Mouse (Mus musculus): ENCODE measurements around the gene Figla. TPM values are rescaled to one million over a fixed set of nuclear protein-coding genes. Genes with fewer than 3 reads are reported as not detected.

Gene Figla
- total and polyA plus RNA-seq, 2 experiments from 2014 or later, result not detected

DNA sequence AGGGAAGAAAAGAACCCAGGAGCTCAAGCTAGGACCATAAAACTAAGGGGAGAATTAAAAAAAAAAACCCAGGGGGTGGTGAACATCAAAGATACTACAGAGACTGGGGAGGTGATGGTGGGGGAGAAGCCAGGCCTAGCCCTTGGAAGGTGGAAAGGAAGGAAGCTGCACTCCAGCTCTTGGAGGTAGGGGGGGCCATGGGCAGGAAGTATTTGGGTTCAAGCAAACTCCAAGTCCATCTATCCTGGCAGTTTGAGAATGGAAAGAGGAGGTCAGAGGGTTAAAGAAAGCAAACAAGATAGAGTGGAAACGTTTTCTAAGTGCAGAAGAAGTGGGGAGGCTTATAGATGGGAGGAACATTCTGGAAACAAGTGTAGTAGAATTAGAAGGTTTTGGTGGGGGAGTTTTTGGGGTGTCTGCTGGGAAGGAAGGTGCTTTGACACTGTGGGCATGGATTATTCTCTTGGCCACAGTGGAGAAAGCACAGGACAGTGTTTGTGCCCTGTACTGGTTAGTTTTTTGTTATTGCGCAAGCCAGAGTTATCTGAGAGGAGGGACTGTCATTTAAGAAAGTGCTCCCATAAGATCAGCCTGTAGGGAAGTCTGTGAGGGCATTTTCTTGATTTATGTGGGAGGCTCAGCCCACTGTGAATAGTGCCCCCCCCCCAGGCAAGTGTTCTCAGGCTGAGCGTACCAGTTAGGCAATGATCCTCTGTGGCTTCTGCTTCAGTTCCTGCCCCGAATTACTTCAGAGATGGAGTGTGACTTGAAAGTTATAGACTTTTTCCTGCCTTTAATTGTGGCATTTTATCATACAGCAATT is 3.7 kb downstream of the Figla start:
- WGBS, result 51% methylated on average over 4 of the region's 4 CpGs
- no peak overlapping the region for H3K4me2 ChIP-seq (ENCODE audit: low read depth, low read length)
- H3K4me1 ChIP-seq (ENCODE audit: control insufficient read depth, insufficient read depth), result no peaks in the 10 kb centered on the region
- DNase-seq (ENCODE audit: low spot score) (no peak), ATAC-seq (ENCODE audit: insufficient read depth, low read depth) (no peak)
- no peaks in the 10 kb centered on the region for H3K9me3 ChIP-seq (replicated peaks; ENCODE audit: control insufficient read depth, low read length)
- H3K27me3 ChIP-seq (ENCODE audit: control insufficient read depth, insufficient read depth, low read length), result no peaks in the 10 kb centered on the region
- no peak overlapping the region for H3K4me3 ChIP-seq (ENCODE audit: low read depth, low read length)
- no peaks in the 10 kb centered on the region for H3K36me3 ChIP-seq (replicated peaks; ENCODE audit: control insufficient read depth, insufficient read depth, low read length)
- no peak overlapping the region for H3K9ac ChIP-seq (replicated peaks; ENCODE audit: low read depth, low read length)
- no peak overlapping the region for H3K27ac ChIP-seq (ENCODE audit: low read depth)
- TF ChIP-seq CTCF (IDR thresholded peaks at IDR 0.05; ENCODE audit: low read depth), result no peak
- TF ChIP-seq EP300 (IDR thresholded peaks at IDR 0.05; ENCODE audit: low read depth), result no peak

- 28% methylated on average over 3 of the region's 3 CpGs for WGBS
- ATAC-seq (ENCODE audit: insufficient read depth, low read depth), result no peak
- H3K27me3 ChIP-seq (ENCODE audit: control insufficient read depth, insufficient read depth, low read length), result peaks cover under 1% of the 10 kb centered on the region; the same call in 1 of the 2 replicates
- TF ChIP-seq EP300 (IDR thresholded peaks at IDR 0.05; ENCODE audit: low read depth) (no peak), CTCF (IDR thresholded peaks at IDR 0.05; ENCODE audit: low read depth) (peak; percentile 45)
- H3K9ac ChIP-seq (replicated peaks; ENCODE audit: low read depth, low read length), result no peak overlapping the region
- DNase-seq (ENCODE audit: low spot score), result peak; percentile 21
- no peak overlapping the region for H3K4me2 ChIP-seq (ENCODE audit: low read depth, low read length)
- H3K4me1 ChIP-seq (ENCODE audit: control insufficient read depth, insufficient read depth), result no peaks in the 10 kb centered on the region
- H3K27ac ChIP-seq (ENCODE audit: low read depth), result no peak overlapping the region
- no peaks in the 10 kb centered on the region for H3K36me3 ChIP-seq (replicated peaks; ENCODE audit: control insufficient read depth, insufficient read depth, low read length)
- no peaks in the 10 kb centered on the region for H3K9me3 ChIP-seq (replicated peaks; ENCODE audit: control insufficient read depth, low read length)
- no peak overlapping the region for H3K4me3 ChIP-seq (ENCODE audit: low read depth, low read length)
Measured at GRCm38 (mm10) chr6:86020948-86021347, 5.0 kb downstream of the Figla start.

- ATAC-seq (ENCODE audit: insufficient read depth, low read depth) (no peak), DNase-seq (ENCODE audit: low spot score) (no peak)
- Histone ChIP-seq H3K27me3 (ENCODE audit: control insufficient read depth, insufficient read depth, low read length) (peaks cover 46% of the 10 kb centered on the region), H3K4me3 (ENCODE audit: low read depth, low read length) (no peak overlapping the region), H3K4me1 (ENCODE audit: control insufficient read depth, insufficient read depth) (peaks cover 8% of the 10 kb centered on the region; the same call in 1 of the 2 replicates), H3K36me3 (replicated peaks; ENCODE audit: control insufficient read depth, insufficient read depth, low read length) (no peaks in the 10 kb centered on the region), H3K27ac (ENCODE audit: low read depth) (no peak overlapping the region), H3K9me3 (replicated peaks; ENCODE audit: control insufficient read depth, low read length) (no peaks in the 10 kb centered on the region), H3K4me2 (ENCODE audit: low read depth, low read length) (no peak overlapping the region), H3K9ac (replicated peaks; ENCODE audit: low read depth, low read length) (no peak overlapping the region)
- WGBS, result 70% methylated on average over 8 of the region's 8 CpGs
- TF ChIP-seq CTCF (IDR thresholded peaks at IDR 0.05; ENCODE audit: low read depth) (no peak), EP300 (IDR thresholded peaks at IDR 0.05; ENCODE audit: low read depth) (no peak)
Measured at GRCm38 (mm10) chr6:86026632-86027292, 10.8 kb downstream of the Figla start.

DNA sequence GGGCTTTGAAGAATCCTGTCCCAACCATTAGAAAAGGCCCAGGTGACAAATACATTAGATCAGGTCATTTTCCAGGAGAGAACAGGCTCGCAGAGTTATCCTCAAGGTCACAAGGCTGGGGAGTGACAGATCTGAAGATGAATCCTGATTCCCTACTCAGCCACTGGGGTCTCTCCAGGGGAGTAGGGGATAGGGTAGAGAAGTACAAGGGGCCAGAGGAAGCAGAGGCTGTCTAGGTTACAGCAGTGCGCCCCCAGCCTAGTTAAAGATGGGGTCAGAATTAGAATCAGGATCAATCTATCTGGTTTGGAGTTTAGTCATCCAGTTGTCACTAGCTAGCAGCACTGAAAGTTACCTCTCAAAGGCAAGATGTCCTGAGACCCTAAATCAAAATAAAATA is 12.2 kb downstream of the Figla start:
- whole genome bisulfite sequencing, result 45% methylated on average over 2 of the region's 2 CpGs
- peak overlapping the region; percentile 52 for H3K4me3 ChIP-seq (ENCODE audit: low read depth, low read length)

GRCm38 (mm10) chr6:86028601-86029322 is 12.8 kb downstream of the Figla start, which contains the start of gene Add2:
TSS of gene Add2 (plus strand) at chr6:86028681.
- no peak within 1 kb of the TSS for H3K27ac ChIP-seq (ENCODE audit: low read depth)
- ATAC-seq (ENCODE audit: insufficient read depth, low read depth) (no peak), DNase-seq (ENCODE audit: low spot score) (no peak)
- H3K36me3 ChIP-seq (replicated peaks; ENCODE audit: control insufficient read depth, insufficient read depth, low read length), result no peaks in the 10 kb centered on the region
- H3K4me3 ChIP-seq (ENCODE audit: low read depth, low read length), result peak within 1 kb of the TSS; percentile 52
- peak within 1 kb of the TSS; percentile 33; the same call in 1 of the 2 replicates for H3K9ac ChIP-seq (replicated peaks; ENCODE audit: low read depth, low read length)
- peaks cover 46% of the 10 kb centered on the region for H3K27me3 ChIP-seq (ENCODE audit: control insufficient read depth, insufficient read depth, low read length)
- H3K9me3 ChIP-seq (replicated peaks; ENCODE audit: control insufficient read depth, low read length), result no peaks in the 10 kb centered on the region
- 1% methylated on average over 55 of the region's 56 CpGs for WGBS
- peaks cover 8% of the 10 kb centered on the region; the same call in 1 of the 2 replicates for H3K4me1 ChIP-seq (ENCODE audit: control insufficient read depth, insufficient read depth)
- TF ChIP-seq EP300 (IDR thresholded peaks at IDR 0.05; ENCODE audit: low read depth) (no peak), CTCF (IDR thresholded peaks at IDR 0.05; ENCODE audit: low read depth) (no peak)
- H3K4me2 ChIP-seq (ENCODE audit: low read depth, low read length), result peak within 1 kb of the TSS; percentile 78

More for the DNA sequence above, 12.2 kb downstream of the Figla start:
- ATAC-seq (ENCODE audit: insufficient read depth, low read depth), result no peak
- Histone ChIP-seq H3K9me3 (replicated peaks; ENCODE audit: control insufficient read depth, low read length) (no peaks in the 10 kb centered on the region), H3K4me2 (ENCODE audit: low read depth, low read length) (peak overlapping the region; percentile 78), H3K36me3 (replicated peaks; ENCODE audit: control insufficient read depth, insufficient read depth, low read length) (no peaks in the 10 kb centered on the region), H3K27ac (ENCODE audit: low read depth) (no peak overlapping the region), H3K4me1 (ENCODE audit: control insufficient read depth, insufficient read depth) (peaks cover 8% of the 10 kb centered on the region; the same call in 1 of the 2 replicates), H3K9ac (replicated peaks; ENCODE audit: low read depth, low read length) (0 out of 2 replicates have a peak overlapping the region, but pooled peaks have one; percentile 33), H3K27me3 (ENCODE audit: control insufficient read depth, insufficient read depth, low read length) (peaks cover 46% of the 10 kb centered on the region)
- DNase-seq (ENCODE audit: low spot score), result no peak
- TF ChIP-seq CTCF (IDR thresholded peaks at IDR 0.05; ENCODE audit: low read depth) (no peak), EP300 (IDR thresholded peaks at IDR 0.05; ENCODE audit: low read depth) (no peak)

Measured in heart, postnatal 0 days (tissue).